Comparison of ENCODE assay signal across 23 mouse cellular contexts in the genomic region with DNA sequence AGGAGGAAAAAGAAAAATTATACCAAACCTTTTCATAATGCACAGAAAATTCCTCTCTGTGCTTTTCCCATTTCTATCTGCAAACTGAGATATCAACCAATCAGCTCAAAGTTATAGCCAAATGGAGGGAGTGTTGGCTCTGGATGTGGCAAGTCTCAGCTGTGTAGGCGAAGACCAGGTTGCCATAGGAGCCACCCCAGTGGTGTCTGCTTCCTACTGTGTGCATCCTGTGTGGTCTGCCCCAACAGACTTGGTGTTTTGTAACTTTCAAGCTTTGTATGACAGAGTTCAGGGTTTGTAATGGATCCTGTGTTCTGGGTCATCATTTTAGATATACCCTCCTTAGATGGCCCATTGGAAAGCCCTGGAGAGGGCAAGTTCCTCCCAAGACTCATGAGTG. TPM values are rescaled to one million over a fixed set of nuclear protein-coding genes. Genes with fewer than 3 reads are reported as not detected.
DNase-seq lines count a peak whose midpoint lies in the region; ATAC-seq and TF ChIP-seq lines count a peak whose summit lies in the region.
"Had no signal": no experiment of that assay in that cellular context is flagged by ENCODE, and none has a peak within 500 bp of the region (broad histone marks: within the 10 kb centered on the region; RNA-seq: fewer than 3 reads in every experiment).

No protein-coding gene starts in this region.

- no peaks in the 10 kb centered on the region for H3K36me3 ChIP-seq in forebrain, embryonic 12.5 days (replicated peaks)
- H3K36me3 ChIP-seq: embryonic facial prominence, embryonic 10.5 days; embryonic facial prominence, embryonic 12.5 days; forebrain, embryonic 15.5 days; G1E had no signal

- DNase-seq in layer of hippocampus, adult 2 months (ENCODE audit: low spot score in 2 of 2) = no peak
- no peak for DNase-seq in Muller cell, postnatal 12 days (ENCODE audit: inconsistent ontology term)
- DNase-seq: adrenal gland, adult 2 months; adrenal gland, postnatal 10 days; adrenal gland, postnatal 25 days; B cell, adult 2 months; cerebellum, adult 11 months; cerebellum, adult 18-20 months; cerebellum, adult 8-10 months; cerebellum, adult 9-11 months; cerebellum, postnatal 14 days; cerebellum, postnatal 36 days; forebrain, postnatal 0 days had no signal

- H3K4me3 ChIP-seq in layer of hippocampus, adult 2 months = no peak overlapping the region
- H3K4me3 ChIP-seq in forebrain, embryonic 12.5 days (replicated peaks) = no peak overlapping the region
- H3K4me3 ChIP-seq: embryonic facial prominence, embryonic 10.5 days; embryonic facial prominence, embryonic 12.5 days; forebrain, embryonic 13.5 days; forebrain, embryonic 15.5 days had no signal

- H3K4me1 ChIP-seq in forebrain, embryonic 12.5 days = no peaks in the 10 kb centered on the region
- H3K4me1 ChIP-seq: embryonic facial prominence, embryonic 10.5 days; embryonic facial prominence, embryonic 12.5 days; forebrain, embryonic 13.5 days; forebrain, embryonic 15.5 days had no signal

- H3K4me2 ChIP-seq in forebrain, embryonic 12.5 days = no peak overlapping the region
- H3K4me2 ChIP-seq: embryonic facial prominence, embryonic 12.5 days; forebrain, embryonic 13.5 days; forebrain, embryonic 15.5 days had no signal

- H3K27me3 ChIP-seq in forebrain, embryonic 12.5 days = peaks cover 56% of the 10 kb centered on the region
- H3K27me3 ChIP-seq: CH12.LX; embryonic facial prominence, embryonic 12.5 days had no signal

- no peak overlapping the region for H3K9ac ChIP-seq in forebrain, embryonic 12.5 days
- H3K9ac ChIP-seq: embryonic facial prominence, embryonic 12.5 days; forebrain, embryonic 13.5 days; forebrain, embryonic 15.5 days; forebrain, postnatal 0 days had no signal

- WGBS in forebrain, embryonic 12.5 days = 83% methylated on average over 1 of the region's 1 CpGs

- peak; percentile 83 for ATAC-seq in common myeloid progenitor, adult 5-6 weeks (replicated peaks; ENCODE audit: low read depth, poor library complexity, severe bottlenecking)
- ATAC-seq in hematopoietic stem cell, adult 5-6 weeks (replicated peaks in 1 of 2; ENCODE audit: insufficient read depth in 1 of 2, low FRiP score in 2 of 2, low TSS enrichment in 1 of 2, low read depth in 1 of 2, poor library complexity in 2 of 2, severe bottlenecking in 2 of 2) = peak; percentile 82 to 91
- ATAC-seq in forebrain, embryonic 12.5 days (ENCODE audit: low FRiP score) = no peak
- ATAC-seq: CD4-positive, CD25-positive, alpha-beta regulatory T cell, adult 4 months; forebrain, embryonic 13.5 days; forebrain, embryonic 15.5 days; forebrain, postnatal 0 days had no signal

- TF ChIP-seq CTCF in layer of hippocampus, adult 2 months (conservative IDR thresholded peaks at IDR 0.05) = no peak

- no peak overlapping the region for H3K27ac ChIP-seq in layer of hippocampus, adult 2 months
- H3K27ac ChIP-seq in forebrain, embryonic 12.5 days = no peak overlapping the region
- H3K27ac ChIP-seq: embryonic facial prominence, embryonic 10.5 days; embryonic facial prominence, embryonic 12.5 days; forebrain, embryonic 13.5 days; forebrain, embryonic 15.5 days had no signal

- H3K9me3 ChIP-seq in forebrain, embryonic 12.5 days = no peaks in the 10 kb centered on the region
- H3K9me3 ChIP-seq: embryonic facial prominence, embryonic 10.5 days; embryonic facial prominence, embryonic 12.5 days; forebrain, embryonic 13.5 days; forebrain, embryonic 15.5 days; G1E had no signal

RNA-seq across cellular contexts. Expression of gene Spag6, which starts 30.6 kb away (rescaled TPM):
- total RNA-seq in common myeloid progenitor, adult 5-6 weeks (2017) = not detected in 2 replicates
- total RNA-seq in hematopoietic stem cell, adult 5-6 weeks (2017) = not detected in 2 replicates
- total RNA-seq in layer of hippocampus, adult 2 months (2021) = 1 to 10 TPM; 3.8 to 7.2 TPM
- polyA plus RNA-seq in forebrain, embryonic 12.5 days (2016; fragmentation: Nextera tagmentation; extraction: Ambion mirVana) = 0.18 and 0.50 TPM in 2 replicates
- total RNA-seq: forebrain, postnatal 0 days had no signal
- polyA plus RNA-seq: adrenal gland, adult 2 months; CD4-positive, CD25-positive, alpha-beta regulatory T cell, adult 4 months; forebrain, embryonic 15.5 days had no signal

RNA-seq across cellular contexts. Expression of gene Bmi1, which starts 47.6 kb away (rescaled TPM):
- total RNA-seq in common myeloid progenitor, adult 5-6 weeks (2017) = 52.6 and 53.6 TPM in 2 replicates
- 53.8 and 66.8 TPM in 2 replicates for total RNA-seq in hematopoietic stem cell, adult 5-6 weeks (2017)
- total RNA-seq in layer of hippocampus, adult 2 months (2021) = 10 to 100 TPM; 54.5 to 55.7 TPM
- polyA plus RNA-seq in forebrain, embryonic 12.5 days (2016; fragmentation: Nextera tagmentation; extraction: Ambion mirVana) = 42.0 and 43.9 TPM in 2 replicates

RNA-seq across cellular contexts. Expression of gene Commd3, which starts 52.3 kb away (rescaled TPM):
- 204 and 213 TPM in 2 replicates for total RNA-seq in common myeloid progenitor, adult 5-6 weeks (2017)
- total RNA-seq in hematopoietic stem cell, adult 5-6 weeks (2017) = 188 and 197 TPM in 2 replicates
- total RNA-seq in layer of hippocampus, adult 2 months (2021) = 100 to 1,000 TPM; 106 TPM
- 156 and 162 TPM in 2 replicates for polyA plus RNA-seq in forebrain, embryonic 12.5 days (2016; fragmentation: Nextera tagmentation; extraction: Ambion mirVana)
